Mouse (Mus musculus) olfactory bulb, adult 2 months (tissue): ENCODE data around the gene Cul4b.

Source experiments
- CTCF ChIP-seq: fragments of 200-500 bp; IDR thresholded peaks from 2 replicates; pipeline ENCODE4 v1.5.1; 2012; ENCODE audit warnings: low read depth, mild to moderate bottlenecking, low read length, moderate library complexity; ENCODE audit not compliant: insufficient read depth
- POLR2A ChIP-seq: fragments of 200-500 bp; IDR thresholded peaks from 2 replicates; pipeline ENCODE4 v1.6.1; 2012; ENCODE audit warnings: mild to moderate bottlenecking, low read depth, low read length, moderate library complexity; ENCODE audit not compliant: insufficient read depth

GRCm38 (mm10) chrX:38589827-38590226, 13.8 kb upstream of the Cul4b start:
- TF ChIP-seq CTCF (no peak), POLR2A (no peak)
